Mouse (Mus musculus): Measurements from ENCODE around the gene Nfe2l3. TPM values are rescaled to one million over a fixed set of nuclear protein-coding genes. Genes with fewer than 3 reads are reported as not detected.
A peak's percentile ranks its signal among the peaks of the same experiment; 100 is the strongest.

Nfe2l3 gene
- polyA plus RNA-seq, 1 experiment from 2014 or later: 15.0 TPM

DNA sequence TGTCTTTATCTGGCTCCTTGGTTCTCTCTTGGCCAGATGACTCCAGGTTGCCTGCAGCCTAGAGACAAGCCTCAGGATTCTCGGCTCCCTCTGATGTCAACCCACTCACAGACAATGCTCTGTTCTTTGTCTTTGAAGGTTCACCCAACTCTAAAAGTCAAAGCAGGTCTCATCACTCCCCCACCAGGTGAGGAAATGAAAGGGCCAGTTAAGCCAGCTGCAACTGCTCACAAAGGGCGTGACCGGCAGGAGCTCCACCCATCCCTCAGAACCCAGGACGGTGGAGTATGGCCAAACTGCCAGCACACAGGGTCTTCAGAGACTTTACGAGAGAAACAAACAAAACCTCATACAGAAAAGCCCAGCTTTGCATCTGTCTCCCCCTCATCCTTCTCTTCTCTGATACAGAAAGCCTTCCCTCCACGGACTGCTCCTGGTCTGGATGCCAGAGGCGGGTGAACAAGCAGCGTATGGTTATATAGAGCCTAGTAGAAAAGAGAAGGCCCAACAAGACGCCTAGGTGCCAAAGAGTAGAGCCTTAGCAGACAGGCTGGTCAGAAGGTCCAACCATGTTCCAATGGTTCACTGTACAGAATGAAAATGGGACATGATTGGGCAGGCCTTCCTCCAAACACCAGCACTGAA lies 9.8 kb downstream of the Nfe2l3 start:
- peak; percentile 80 for DNase-seq (ENCODE audit: low spot score)

DNA sequence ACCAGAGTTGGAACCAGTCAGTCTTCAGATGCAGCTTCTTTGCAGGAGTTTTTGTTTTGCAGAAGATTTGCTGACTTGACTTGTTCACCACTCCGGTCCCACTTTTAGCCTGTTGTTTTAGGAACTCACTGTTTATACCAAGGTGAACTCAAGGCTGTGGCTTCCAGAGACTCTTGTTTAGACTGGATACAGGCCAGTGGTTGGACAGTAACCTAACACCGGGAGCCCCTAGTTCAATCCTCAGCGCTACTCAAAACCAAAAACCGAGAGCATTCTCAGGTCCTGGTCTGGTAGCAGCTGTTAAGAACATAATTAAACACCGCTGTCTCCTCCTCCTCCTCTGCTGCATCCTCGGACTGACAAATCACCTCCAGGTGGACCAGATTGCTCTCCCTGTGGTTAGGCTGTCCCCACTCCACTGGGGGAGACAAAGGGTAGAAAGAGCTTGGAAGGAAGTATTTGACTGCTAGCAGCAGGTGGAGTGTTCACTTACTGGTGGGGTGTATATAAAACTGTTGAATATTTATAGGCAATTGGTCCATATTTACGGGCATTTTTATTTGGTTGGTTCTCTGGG lies 20.5 kb downstream of the Nfe2l3 start:
- DNase-seq (ENCODE audit: low spot score): no peak

DNA sequence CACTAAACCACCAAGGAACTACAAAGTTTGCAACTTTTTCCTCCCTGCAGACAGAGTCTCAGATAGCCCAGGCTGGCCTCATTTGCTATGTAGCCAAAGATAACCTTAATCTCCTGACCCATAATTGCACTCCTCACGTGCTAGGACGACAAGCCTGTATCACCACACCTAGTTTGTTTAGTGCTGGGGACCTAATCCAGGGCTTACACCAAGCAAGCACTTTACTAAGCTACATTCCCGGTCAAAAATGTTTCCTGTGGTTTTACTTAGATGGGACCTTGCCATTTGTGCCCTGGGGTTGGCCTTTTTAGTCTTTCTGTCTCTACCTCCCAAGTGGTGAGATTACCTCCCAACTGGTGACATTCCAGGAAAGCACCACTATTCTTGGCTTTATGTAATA lies 22.5 kb downstream of the Nfe2l3 start:
- no peak for DNase-seq (ENCODE audit: low spot score)

DNA sequence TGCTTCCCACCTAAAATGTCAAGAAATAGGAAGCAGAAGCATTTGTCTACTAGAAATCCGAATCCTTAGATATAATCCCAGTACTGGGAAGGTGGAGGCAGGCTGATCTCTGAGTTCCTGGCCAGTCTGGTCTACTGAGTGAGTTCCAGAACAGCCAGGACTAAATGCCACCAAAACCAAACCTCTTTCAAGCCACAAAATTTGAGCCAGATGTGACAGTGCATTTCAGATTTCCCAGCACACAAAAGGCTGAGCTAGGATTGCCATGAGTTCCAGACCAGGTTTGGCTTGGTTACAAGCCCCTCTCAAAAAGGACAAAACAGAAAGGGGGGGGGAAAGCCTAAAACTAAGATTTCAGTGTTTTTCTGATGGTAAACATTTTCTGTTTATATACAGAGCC lies 23.7 kb downstream of the Nfe2l3 start:
- DNase-seq (ENCODE audit: low spot score): no peak

DNA sequence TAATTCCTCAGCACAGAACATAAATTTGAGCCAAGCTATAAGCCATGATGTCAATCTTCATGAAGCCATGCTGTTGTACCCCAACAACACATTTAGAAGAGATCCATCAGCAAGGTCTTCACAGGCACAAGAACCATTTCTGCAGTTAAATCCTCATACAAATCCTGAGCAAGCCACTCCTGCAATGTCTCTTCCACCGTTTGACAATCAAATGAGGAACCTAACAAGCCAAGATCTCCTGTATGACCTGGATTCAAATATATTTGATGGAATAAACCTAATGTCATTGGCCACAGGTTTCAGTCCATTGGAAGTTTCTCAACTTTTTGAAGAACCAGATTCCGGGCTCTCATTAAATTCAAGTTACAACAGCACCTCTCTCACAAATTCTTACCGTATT lies 24.8 kb downstream of the Nfe2l3 start:
- DNase-seq (ENCODE audit: low spot score): no peak

DNA sequence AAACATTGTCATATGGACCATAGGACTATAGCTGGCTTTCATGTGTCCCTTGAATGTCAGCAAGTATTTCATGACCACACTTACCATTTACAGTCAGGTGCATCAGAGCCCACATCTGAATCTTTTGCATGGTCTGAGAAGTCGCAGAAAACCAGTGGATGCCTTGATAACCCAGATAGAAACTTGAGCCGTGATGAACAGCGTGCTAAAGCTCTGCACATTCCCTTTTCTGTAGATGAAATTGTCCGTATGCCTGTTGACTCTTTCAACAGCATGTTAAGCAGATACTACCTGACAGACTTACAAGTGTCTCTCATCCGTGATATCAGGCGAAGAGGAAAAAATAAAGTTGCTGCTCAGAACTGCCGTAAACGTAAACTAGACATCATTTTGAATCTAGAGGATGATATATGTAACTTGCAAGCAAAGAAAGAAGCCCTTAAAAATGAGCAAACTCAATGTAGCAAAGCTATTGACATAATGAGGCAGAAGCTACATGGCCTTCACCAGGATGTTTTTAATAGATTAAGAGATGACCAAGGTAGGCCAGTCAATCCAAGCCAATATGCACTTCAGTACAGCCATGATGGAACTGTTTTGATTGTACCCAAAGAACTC lies 25.4 kb downstream of the Nfe2l3 start:
- DNase-seq (ENCODE audit: low spot score): no peak

DNA sequence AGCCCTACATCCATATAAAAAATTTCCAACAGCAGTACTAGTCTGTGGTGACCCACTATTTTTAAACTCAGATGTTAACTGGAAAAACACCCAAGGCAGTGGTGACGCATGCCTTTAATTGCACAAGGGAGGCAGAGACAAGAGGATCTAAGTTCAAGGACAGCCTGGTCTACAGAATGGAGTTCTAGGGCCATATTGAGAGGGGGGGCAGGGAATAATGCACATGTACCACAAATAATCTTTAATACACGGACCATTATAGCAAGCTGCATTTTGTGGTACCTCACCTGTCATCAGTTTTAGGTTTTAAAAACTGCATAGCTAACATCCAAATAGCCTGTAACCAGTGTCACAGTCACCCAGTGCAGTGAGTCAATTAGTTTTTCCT lies 26.4 kb downstream of the Nfe2l3 start:
- DNase-seq (ENCODE audit: low spot score): no peak

DNA sequence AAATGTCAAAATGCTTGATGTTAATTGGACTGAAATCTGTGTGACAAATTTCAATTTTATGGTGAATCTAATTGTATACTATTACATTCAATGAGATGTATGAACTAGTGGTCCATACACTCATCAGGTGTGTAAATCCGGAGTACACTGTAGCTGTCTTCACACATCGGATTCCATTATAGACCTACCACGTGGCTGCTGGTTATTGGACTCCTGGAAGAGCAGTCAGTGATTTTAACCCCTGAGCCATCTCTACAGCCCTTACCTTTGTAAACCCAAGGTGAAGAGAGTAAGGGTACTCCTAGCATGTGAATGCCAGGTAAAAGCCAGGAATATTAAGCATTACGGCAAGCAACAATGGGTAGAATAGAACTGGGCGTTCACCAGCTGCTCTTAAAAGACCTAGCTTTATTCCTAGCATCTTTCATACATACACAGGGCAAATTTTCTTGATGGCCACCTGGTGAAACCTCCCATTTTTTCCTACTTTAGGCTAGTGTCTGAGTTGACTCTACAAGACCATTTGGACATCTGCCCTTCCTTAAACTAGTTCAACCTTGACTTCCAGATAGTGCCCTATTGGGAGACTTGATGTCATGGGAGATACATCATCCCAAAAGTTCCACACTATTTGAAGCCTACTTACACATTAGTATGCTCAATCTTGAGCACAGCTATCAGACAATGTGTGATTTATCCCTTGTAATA lies 27.0 kb downstream of the Nfe2l3 start:
- DNase-seq (ENCODE audit: low spot score): no peak

DNA sequence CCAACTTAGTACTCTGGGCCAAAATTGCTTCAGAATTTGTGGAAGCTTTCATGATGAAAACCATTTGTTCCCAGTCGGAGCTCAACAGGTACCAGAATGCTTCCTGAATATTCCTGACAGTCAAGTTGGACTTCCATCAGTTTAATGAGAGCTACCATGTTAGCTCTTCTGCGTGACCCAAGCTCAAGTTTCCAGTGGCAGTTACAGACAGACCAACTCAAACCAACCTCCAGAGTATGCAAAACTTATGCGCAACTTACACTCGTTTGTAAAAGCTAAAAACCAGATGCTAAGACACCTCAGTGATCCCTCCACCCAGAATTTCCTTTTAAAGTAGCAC lies 27.5 kb downstream of the Nfe2l3 start:
- no peak for DNase-seq (ENCODE audit: low spot score)

DNA sequence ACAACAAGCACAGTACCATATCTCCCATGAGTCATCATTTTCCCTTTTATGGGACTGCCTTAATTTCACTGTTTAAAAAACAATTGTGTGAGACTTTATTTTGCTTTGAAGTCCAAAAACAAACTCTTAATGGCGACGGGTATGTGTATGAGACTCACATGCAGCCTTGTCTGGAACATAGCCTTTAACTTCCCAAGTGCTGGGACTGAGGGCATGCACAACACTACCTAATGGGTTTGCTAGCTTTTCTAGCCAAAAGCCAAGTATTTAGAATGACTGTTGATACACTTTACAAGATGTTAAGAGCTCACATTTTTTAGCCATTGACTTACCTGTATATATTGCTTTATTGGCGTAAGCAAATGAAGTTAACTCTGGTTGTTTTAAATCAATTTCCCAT lies 27.9 kb downstream of the Nfe2l3 start:
- no peak for DNase-seq (ENCODE audit: low spot score)

DNA sequence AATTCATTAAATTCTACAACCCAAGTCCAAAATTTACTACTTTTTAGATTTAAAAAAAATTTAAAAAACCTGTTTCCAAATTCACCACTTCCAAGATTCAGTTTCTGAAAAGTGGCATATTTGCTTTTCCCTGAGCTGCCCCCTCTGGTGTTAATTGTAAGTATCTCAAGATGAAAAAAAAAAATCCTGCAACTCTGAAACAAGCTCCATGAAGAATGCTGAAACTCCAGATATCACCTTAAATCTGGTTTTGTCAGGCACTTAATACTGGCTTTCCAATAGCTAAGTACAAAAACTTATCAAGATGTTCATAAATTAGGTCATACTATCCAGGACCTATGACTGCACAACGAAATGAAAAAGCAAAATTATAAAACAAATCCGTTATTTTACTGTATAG lies 35.2 kb downstream of the Nfe2l3 start:
- no peak for DNase-seq (ENCODE audit: low spot score)

DNA sequence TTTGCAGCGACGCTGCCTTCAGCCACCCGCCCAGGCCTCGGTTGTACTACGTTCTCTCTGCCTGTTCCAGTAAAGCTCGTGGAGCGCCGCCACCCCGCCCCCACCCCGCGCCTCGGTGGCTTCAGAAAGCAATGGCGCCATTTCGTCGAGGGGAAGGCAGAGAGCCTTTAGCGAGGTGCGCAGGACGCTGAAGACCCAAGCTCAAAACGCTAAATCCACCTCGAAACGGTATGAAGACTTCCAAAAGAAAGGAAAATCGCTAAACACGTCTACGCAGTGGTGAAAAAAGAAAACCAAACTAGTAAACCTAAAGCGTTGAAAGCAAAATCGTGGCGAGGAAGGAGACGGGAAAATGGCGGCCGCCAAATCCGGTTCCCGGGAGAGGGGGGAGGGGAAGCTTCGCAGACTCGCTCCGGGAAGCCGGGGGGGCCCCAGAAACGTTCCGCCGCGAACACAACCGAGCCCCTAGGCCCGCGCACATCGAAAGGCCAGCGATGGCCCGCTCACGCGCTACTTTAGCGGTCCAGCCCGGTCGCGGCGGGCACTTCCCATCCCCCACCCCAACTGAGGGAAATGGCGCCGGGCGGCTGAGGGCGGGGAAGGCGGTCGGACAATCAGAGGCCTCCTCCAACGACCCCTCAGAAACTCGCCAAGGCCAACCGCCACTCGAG lies 36.6 kb downstream of the Nfe2l3 start:
- DNase-seq (ENCODE audit: low spot score): peak; percentile 88

DNA sequence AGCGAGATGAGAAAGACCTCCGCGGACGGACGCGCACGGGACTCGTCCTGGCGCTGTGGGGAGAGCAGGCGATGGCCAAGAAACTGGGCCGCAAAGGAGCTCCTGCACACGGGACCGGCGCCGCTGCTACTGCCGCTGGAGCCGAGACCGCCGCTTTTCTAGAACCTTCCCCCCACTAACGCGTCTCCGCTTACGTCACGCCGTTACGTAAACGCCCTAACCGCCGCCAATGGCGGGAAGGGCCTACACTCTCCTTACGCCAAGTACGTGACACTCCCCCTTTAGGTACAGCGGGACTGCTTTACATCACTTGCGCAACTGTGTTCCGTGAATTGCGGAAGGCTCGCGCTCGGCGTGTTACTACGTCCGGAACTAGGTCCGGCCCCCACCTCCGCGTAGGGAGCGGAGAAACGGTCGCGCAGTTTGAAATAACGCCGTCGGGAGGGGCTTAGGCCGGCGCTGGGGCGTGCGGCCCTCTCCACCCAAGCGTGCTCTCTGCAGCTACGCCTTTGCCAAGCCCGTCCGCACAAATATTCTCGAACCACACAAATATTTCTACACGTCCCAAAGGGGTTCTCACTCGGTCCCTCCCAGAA lies 37.3 kb downstream of the Nfe2l3 start, which contains the start of gene Hnrnpa2b1:
Gene Hnrnpa2b1 (minus strand): TSS at position 180 of the 596 bp plus-strand sequence.
- peak; percentile 100 for DNase-seq (ENCODE audit: low spot score)

DNA sequence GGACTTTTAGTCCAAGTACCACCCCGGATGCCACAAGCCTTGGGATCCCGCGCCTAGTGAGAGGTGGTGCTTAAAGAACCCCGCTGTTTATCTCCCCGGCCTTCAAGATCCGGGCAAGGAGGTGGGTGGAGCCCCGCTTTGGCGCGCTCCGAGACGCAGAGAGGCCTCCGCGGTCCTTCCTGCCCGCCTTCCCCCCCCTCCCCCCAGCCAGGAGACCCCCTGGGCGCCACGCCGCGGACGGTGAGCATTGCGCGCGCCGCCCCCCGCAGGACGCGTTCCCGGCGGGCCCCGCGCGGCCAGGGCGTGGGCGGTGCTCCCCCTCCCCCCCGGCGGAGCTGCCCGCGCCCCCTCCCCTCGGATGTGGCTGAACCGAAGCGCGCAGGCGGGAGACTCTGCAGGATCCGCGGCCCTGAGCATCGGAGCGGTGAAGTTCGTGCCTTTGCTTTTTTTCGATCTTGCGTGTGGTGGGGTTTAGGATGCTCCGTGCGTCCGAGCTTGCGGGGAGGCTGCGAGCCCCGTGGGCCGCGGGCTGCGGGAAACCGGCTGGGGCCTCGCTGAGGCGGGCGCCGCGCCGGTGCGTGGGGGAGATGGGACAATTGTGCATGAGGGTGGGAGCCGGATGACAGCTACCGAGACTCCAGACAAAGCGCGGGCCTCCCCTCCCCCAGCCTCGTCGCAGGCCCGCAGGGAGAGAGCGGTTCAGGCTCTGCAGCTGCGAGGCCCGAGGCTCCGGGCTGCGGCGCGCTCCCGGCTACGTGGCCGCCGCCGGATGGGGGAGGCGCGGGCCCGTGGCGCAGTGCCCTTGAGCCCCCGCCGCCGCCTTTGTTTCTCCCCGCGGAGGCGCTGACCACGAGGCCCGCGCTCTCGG lies 38.1 kb downstream of the Nfe2l3 start, which contains the start of gene Cbx3:
Gene Cbx3 (plus strand): TSS at position 50 of the 868 bp plus-strand sequence.
- DNase-seq (ENCODE audit: low spot score): peak; percentile 93

DNA sequence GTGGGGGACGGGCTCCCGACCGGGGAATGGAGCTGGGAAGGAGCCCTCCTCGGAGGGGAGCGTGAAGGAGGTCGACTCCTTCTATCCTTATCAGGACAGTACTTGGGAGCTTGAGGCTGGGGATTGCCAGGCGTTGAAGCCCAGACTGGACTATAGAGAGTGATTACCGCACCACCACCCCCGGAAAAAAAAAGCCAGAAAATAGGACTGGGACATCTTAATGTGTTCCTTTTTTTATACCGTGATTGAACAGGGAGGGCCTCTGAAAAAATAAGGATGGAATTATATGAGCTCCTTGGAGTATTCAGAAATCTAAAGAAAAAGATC lies 38.7 kb downstream of the Nfe2l3 start:
- DNase-seq (ENCODE audit: low spot score): no peak

DNA sequence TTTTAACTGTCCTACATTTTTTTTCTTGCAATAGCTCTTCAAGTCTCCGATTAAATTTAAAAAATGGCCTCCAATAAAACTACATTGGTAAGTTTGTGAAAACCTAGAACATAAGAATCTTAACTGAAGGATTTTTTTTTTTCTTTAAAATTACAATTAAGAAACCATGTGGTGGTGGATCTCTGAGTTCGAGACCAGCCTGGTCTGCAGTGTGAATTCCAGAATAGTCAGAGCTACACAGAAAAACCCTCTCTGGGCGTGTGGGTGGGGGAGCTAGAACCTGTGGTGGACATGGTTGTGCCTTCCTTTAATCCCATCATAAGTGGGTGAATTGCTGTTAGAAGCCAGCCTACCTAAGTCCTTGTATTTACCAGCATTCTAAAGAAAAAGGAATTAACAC lies 39.3 kb downstream of the Nfe2l3 start:
- DNase-seq (ENCODE audit: low spot score): no peak

DNA sequence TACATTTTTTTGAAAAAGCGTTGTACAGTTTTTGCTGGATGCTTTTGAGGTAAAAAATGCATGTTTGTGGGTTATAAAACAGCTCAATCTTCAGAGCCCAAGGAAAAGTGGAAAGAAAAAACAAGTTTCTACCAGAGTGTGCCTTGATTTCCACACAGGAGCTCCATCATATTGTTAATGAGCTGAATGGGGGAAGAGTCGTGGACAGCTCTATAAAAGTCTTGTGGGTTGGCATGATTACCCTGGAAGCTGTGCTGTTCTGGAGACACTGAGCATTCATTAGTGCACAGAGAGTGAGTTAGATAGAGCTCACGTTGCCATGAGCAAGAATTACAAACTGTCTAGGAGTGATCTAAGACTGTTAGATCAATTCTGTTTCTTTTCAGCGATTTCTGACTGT lies 39.7 kb downstream of the Nfe2l3 start:
- no peak for DNase-seq (ENCODE audit: low spot score)

DNA sequence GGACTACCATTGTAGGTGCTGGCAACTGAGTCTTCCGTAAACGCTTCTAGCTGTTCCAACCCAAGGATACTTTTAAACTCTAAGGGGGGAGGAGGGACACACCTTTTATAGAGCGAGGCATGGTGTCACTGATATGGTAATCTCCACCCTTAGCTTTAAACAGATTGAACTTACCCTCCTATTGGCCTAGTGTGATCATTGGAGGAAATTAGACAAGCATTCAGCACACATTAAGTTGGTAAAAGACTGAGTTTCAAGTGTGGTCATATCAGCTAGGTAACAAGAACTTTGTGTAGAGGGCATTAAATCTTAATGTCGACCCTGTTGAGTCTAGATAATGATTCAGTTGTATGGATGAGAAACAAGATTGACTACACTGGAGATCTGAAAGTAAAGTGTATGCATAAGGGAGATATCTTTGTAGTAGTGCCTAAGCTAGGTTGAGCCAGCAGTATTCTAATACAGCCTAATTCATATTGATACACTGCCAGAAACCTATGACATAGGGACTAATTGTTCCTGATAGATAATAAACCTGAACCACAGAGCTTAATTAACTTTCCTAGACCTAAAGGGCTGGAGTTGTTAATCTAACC lies 46.8 kb downstream of the Nfe2l3 start:
- DNase-seq (ENCODE audit: low spot score): no peak

DNA sequence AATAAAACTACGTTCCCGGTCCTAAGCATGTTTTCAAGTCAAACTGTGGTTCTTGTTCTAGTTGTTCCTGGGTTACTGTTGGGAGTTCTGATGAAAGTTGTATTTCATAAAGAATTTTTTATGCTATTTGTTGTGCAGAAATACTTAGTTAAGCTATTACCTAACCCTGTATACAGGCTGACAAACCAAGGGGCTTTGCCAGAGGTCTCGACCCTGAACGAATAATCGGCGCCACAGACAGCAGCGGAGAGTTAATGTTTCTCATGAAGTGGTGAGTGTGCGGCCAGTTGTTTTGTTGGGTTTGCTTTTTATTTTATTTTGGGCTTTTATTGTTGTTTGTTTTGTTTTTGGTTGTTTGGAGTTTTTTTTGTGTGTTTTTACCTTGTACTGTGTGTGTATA lies 49.1 kb downstream of the Nfe2l3 start:
- DNase-seq (ENCODE audit: low spot score): no peak

DNA sequence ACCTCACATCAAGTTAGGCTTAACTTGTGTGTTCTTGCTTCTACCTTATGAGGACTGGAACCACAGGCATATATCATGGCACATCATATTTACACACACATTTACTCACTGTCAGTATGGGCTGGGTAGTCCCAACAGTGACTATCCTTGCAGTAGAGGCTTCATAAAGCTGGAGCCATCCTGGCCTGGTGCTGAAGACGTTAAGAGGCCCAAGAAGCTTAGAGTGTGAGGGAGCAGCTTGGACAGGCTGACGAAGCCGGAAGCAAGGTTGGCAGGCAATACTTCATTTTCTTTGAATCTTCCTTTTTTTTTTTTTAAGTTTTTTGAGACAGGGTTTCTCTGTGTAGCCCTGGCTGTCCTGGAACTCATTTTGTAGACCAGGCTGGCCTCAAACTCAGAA lies 51.4 kb downstream of the Nfe2l3 start:
- DNase-seq (ENCODE audit: low spot score): no peak
